Mouse (Mus musculus) stomach, postnatal 0 days (tissue): ENCODE data around the gene Gm12355.

Source experiments
- CTCF ChIP-seq: IDR thresholded peaks from 2 replicates; pipeline ENCODE4 v1.5.1; 2016; ENCODE audit warnings: antibody characterized with exemption, low read depth, mild to moderate bottlenecking, moderate library complexity
- EP300 ChIP-seq: optimal IDR thresholded peaks from 2 replicates; pipeline ENCODE3; 2016; ENCODE audit warnings: antibody characterized with exemption

DNA sequence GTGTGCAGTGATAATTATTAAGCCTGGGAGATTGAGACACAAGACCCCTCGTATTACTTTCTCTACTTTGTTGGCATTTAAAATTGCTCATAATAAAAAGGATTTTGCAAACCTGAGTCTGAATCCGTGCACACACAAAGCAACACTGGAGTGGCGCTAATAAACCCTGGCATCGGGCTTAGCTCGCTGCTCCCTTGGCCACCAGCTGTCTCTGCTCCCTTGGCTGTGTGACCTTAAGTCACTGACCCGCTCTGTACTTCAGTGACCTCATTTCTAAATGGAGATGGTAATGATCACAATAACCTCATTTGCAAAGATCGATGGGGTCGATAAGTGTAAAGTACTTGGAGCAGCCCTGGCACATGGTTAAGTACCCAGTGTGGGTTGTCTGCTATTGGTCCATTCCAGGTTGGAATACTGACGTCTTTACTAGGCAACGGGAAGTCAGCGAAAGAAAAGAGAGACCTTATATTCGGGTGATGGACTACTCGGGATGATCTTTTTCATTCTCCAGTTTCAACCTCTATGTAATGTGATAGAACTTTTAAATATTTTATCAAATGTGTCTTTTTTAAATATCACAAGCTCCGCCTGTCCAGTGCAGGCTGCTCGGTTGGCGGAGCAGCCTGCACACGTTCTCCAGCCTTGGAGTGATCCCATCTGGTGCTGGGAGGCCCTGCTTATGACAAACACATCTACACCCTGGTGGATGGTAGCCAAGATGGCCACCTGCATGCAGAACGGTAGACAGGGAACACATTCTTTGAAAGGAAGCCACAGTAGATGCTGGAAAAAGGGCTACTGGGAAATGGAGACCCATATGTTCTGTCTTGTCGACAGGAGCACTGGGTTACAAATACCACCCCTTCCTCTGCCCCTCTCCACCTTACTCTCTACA lies 34.7 kb downstream of the Gm12355 start:
- no peak for TF ChIP-seq CTCF
- no peak for TF ChIP-seq EP300
